Mouse (Mus musculus): ENCODE results near the gene Paxbp1. TPM values are rescaled to one million over a fixed set of nuclear protein-coding genes. Genes with fewer than 3 reads are reported as not detected.

Paxbp1 gene
- total and polyA plus RNA-seq, 2 experiments from 2014 or later, result 19.5 to 88.6 TPM

- Histone ChIP-seq H3K9me3 (ENCODE audit: low read length) (no peaks in the 10 kb centered on the region), H3K4me2 (ENCODE audit: low read depth) (no peak overlapping the region), H3K9ac (no peak overlapping the region), H3K27ac (ENCODE audit: low read depth, low read length) (no peak overlapping the region), H3K27me3 (ENCODE audit: insufficient read depth, low read length) (no peaks in the 10 kb centered on the region), H3K4me1 (ENCODE audit: insufficient read depth) (no peaks in the 10 kb centered on the region), H3K4me3 (ENCODE audit: low read depth, low read length) (no peak overlapping the region), H3K36me3 (ENCODE audit: insufficient read depth) (no peaks in the 10 kb centered on the region)
- no peak for TF ChIP-seq CTCF (IDR thresholded peaks at IDR 0.05; ENCODE audit: low read depth)
- DNase-seq, result no peak
- 80% methylated on average over 5 of the region's 5 CpGs for WGBS
- no peak for ATAC-seq
Measured at GRCm38 (mm10) chr16:91055150-91055549, 10.8 kb upstream of the Paxbp1 start.

GRCm38 (mm10) chr16:91053599-91053998 is 9.3 kb upstream of the Paxbp1 start:
- DNase-seq (no peak), ATAC-seq (no peak)
- Histone ChIP-seq H3K27me3 (ENCODE audit: insufficient read depth, low read length) (no peaks in the 10 kb centered on the region), H3K4me1 (ENCODE audit: insufficient read depth) (no peaks in the 10 kb centered on the region), H3K4me3 (ENCODE audit: low read depth, low read length) (no peak overlapping the region), H3K36me3 (ENCODE audit: insufficient read depth) (no peaks in the 10 kb centered on the region), H3K27ac (ENCODE audit: low read depth, low read length) (no peak overlapping the region), H3K4me2 (ENCODE audit: low read depth) (no peak overlapping the region), H3K9me3 (ENCODE audit: low read length) (no peaks in the 10 kb centered on the region), H3K9ac (no peak overlapping the region)
- 34% methylated on average over 8 of the region's 8 CpGs for WGBS
- no peak for TF ChIP-seq CTCF (IDR thresholded peaks at IDR 0.05; ENCODE audit: low read depth)

GRCm38 (mm10) chr16:91045511-91045910 is 1.2 kb upstream of the Paxbp1 start:
- TF ChIP-seq CTCF (IDR thresholded peaks at IDR 0.05; ENCODE audit: low read depth), result peak; percentile 67
- H3K27ac ChIP-seq (ENCODE audit: low read depth, low read length), result no peak overlapping the region
- H3K9me3 ChIP-seq (ENCODE audit: low read length), result no peaks in the 10 kb centered on the region
- H3K27me3 ChIP-seq (ENCODE audit: insufficient read depth, low read length), result no peaks in the 10 kb centered on the region
- ATAC-seq, result no peak
- no peak overlapping the region for H3K9ac ChIP-seq
- DNase-seq, result peak; percentile 26
- peaks cover 7% of the 10 kb centered on the region for H3K4me1 ChIP-seq (ENCODE audit: insufficient read depth)
- WGBS, result 61% methylated on average over 8 of the region's 8 CpGs
- 0 out of 2 replicates have a peak overlapping the region, but pooled peaks have one; percentile 63 for H3K4me2 ChIP-seq (ENCODE audit: low read depth)
- no peak overlapping the region for H3K4me3 ChIP-seq (ENCODE audit: low read depth, low read length)
- H3K36me3 ChIP-seq (ENCODE audit: insufficient read depth), result no peaks in the 10 kb centered on the region

GRCm38 (mm10) chr16:91043461-91044248 is 688 bp downstream of the Paxbp1 start:
- peak; percentile 69 for ATAC-seq
- under 1% methylated on average over 62 of the region's 63 CpGs for WGBS

GRCm38 (mm10) chr16:91042640-91043039 is 1.7 kb downstream of the Paxbp1 start:
- H3K4me3 ChIP-seq (ENCODE audit: low read depth, low read length), result peak overlapping the region; percentile 74
- H3K27me3 ChIP-seq (ENCODE audit: insufficient read depth, low read length), result no peaks in the 10 kb centered on the region
- peaks cover 12% of the 10 kb centered on the region for H3K36me3 ChIP-seq (ENCODE audit: insufficient read depth)
- DNase-seq, result no peak
- peaks cover 7% of the 10 kb centered on the region for H3K4me1 ChIP-seq (ENCODE audit: insufficient read depth)
- TF ChIP-seq CTCF (IDR thresholded peaks at IDR 0.05; ENCODE audit: low read depth), result no peak
- H3K9me3 ChIP-seq (ENCODE audit: low read length), result no peaks in the 10 kb centered on the region
- H3K9ac ChIP-seq, result 0 out of 2 replicates have a peak overlapping the region, but pooled peaks have one; percentile 4
- 37% methylated on average over 1 of the region's 1 CpGs for WGBS
- H3K4me2 ChIP-seq (ENCODE audit: low read depth), result peak overlapping the region; percentile 54
- H3K27ac ChIP-seq (ENCODE audit: low read depth, low read length), result no peak overlapping the region
- ATAC-seq, result no peak

More at GRCm38 (mm10) chr16:91043461-91044248, 688 bp downstream of the Paxbp1 start:
- Histone ChIP-seq H3K4me3 (ENCODE audit: low read depth, low read length) (peak overlapping the region; percentile 74), H3K27me3 (ENCODE audit: insufficient read depth, low read length) (no peaks in the 10 kb centered on the region), H3K9ac (peak overlapping the region; percentile 94), H3K4me1 (ENCODE audit: insufficient read depth) (peaks cover 7% of the 10 kb centered on the region), H3K27ac (ENCODE audit: low read depth, low read length) (peak overlapping the region; percentile 99), H3K4me2 (ENCODE audit: low read depth) (peak overlapping the region; percentile 54), H3K36me3 (ENCODE audit: insufficient read depth) (0 out of 2 replicates have a peak, but pooled peaks cover 3% of the 10 kb centered on the region), H3K9me3 (ENCODE audit: low read length) (no peaks in the 10 kb centered on the region)
- DNase-seq, result peak; percentile 67
- no peak for TF ChIP-seq CTCF (IDR thresholded peaks at IDR 0.05; ENCODE audit: low read depth)

- no peak for DNase-seq
- H3K9ac ChIP-seq, result no peak overlapping the region
- H3K9me3 ChIP-seq (ENCODE audit: low read length), result no peaks in the 10 kb centered on the region
- ATAC-seq, result no peak
- no peak overlapping the region for H3K4me3 ChIP-seq (ENCODE audit: low read depth, low read length)
- no peak overlapping the region for H3K4me2 ChIP-seq (ENCODE audit: low read depth)
- no peaks in the 10 kb centered on the region for H3K4me1 ChIP-seq (ENCODE audit: insufficient read depth)
- 89% methylated on average over 10 of the region's 10 CpGs for WGBS
- H3K27ac ChIP-seq (ENCODE audit: low read depth, low read length), result no peak overlapping the region
- no peaks in the 10 kb centered on the region for H3K27me3 ChIP-seq (ENCODE audit: insufficient read depth, low read length)
- peaks cover 70% of the 10 kb centered on the region for H3K36me3 ChIP-seq (ENCODE audit: insufficient read depth)
- no peak for TF ChIP-seq CTCF (IDR thresholded peaks at IDR 0.05; ENCODE audit: low read depth)
Measured at GRCm38 (mm10) chr16:91035866-91036265, 8.5 kb downstream of the Paxbp1 start.

GRCm38 (mm10) chr16:91030751-91031150 is 13.6 kb downstream of the Paxbp1 start:
- Histone ChIP-seq H3K4me1 (ENCODE audit: insufficient read depth) (no peaks in the 10 kb centered on the region), H3K9ac (no peak overlapping the region), H3K36me3 (ENCODE audit: insufficient read depth) (peaks cover 73% of the 10 kb centered on the region), H3K27me3 (ENCODE audit: insufficient read depth, low read length) (no peaks in the 10 kb centered on the region), H3K4me2 (ENCODE audit: low read depth) (no peak overlapping the region), H3K27ac (ENCODE audit: low read depth, low read length) (no peak overlapping the region), H3K4me3 (ENCODE audit: low read depth, low read length) (no peak overlapping the region), H3K9me3 (ENCODE audit: low read length) (no peaks in the 10 kb centered on the region)
- no peak for ATAC-seq
- no peak for DNase-seq
- WGBS, result 92% methylated on average over 4 of the region's 4 CpGs
- TF ChIP-seq CTCF (IDR thresholded peaks at IDR 0.05; ENCODE audit: low read depth), result no peak
